Mouse (Mus musculus) forebrain, embryonic 13.5 days (tissue): ENCODE results near the gene Isg20l2. TPM values are rescaled to one million over a fixed set of nuclear protein-coding genes. Genes with fewer than 3 reads are reported as not detected.

Experiments
- ATAC-seq: fragments of 200-750 bp; cut with Nextera tagmentation; 2 replicates; pipeline ENCODE4 v1.8.0; 2017
- H3K27ac ChIP-seq: fragments of 300-500 bp; sonication (generic); 2 replicates; pipeline ENCODE4 v1.5.1; 2015; ENCODE audit warnings: inconsistent platforms, mild to moderate bottlenecking, moderate library complexity
- H3K27me3 ChIP-seq: fragments of 300-500 bp; sonication (generic); 2 replicates; pipeline ENCODE4 v1.6.1; 2015; ENCODE audit warnings: mild to moderate bottlenecking, inconsistent platforms
- H3K36me3 ChIP-seq: fragments of 300-500 bp; sonication (generic); 2 replicates; pipeline ENCODE4 v1.6.1; 2015; ENCODE audit warnings: mild to moderate bottlenecking, inconsistent platforms; ENCODE audit not compliant: poor library complexity, severe bottlenecking
- H3K4me1 ChIP-seq: fragments of 300-500 bp; sonication (generic); 2 replicates; pipeline ENCODE4 v1.6.1; 2015; ENCODE audit warnings: inconsistent platforms
- H3K4me2 ChIP-seq: fragments of 300-500 bp; sonication (generic); 2 replicates; pipeline ENCODE4 v1.6.1; 2015; ENCODE audit warnings: inconsistent platforms, mild to moderate bottlenecking, moderate library complexity
- H3K4me3 ChIP-seq: fragments of 300-500 bp; sonication (generic); 2 replicates; pipeline ENCODE4 v1.5.1; 2015; ENCODE audit warnings: mild to moderate bottlenecking, inconsistent platforms
- H3K9ac ChIP-seq: fragments of 300-500 bp; sonication (generic); 2 replicates; pipeline ENCODE4 v1.6.1; 2015; ENCODE audit warnings: mild to moderate bottlenecking, inconsistent platforms
- H3K9me3 ChIP-seq: fragments of 300-500 bp; sonication (generic); replicated peaks from 2 replicates; pipeline ENCODE4 v1.6.1; 2016; ENCODE audit warnings: inconsistent platforms
- WGBS: fragments of 180-500 bp; shearing (Covaris S2); methylation state at CpG from one replicate; pipeline ENCODE4 v1.1.7; 2015; 5-methylcytosine and 5-hydroxymethylcytosine counted together
- polyA plus RNA-seq: library from polyadenylated mRNA; unstranded; fragments of >200 nt; fragmentation: Nextera tagmentation; extraction: Ambion mirVana; gene quantifications from 2 replicates; pipeline ENCODE4 v1.2.1, GENCODE M21; 2015

Gene Isg20l2
- polyA plus RNA-seq, 1 experiment from 2014 or later: 61.8 TPM

DNA sequence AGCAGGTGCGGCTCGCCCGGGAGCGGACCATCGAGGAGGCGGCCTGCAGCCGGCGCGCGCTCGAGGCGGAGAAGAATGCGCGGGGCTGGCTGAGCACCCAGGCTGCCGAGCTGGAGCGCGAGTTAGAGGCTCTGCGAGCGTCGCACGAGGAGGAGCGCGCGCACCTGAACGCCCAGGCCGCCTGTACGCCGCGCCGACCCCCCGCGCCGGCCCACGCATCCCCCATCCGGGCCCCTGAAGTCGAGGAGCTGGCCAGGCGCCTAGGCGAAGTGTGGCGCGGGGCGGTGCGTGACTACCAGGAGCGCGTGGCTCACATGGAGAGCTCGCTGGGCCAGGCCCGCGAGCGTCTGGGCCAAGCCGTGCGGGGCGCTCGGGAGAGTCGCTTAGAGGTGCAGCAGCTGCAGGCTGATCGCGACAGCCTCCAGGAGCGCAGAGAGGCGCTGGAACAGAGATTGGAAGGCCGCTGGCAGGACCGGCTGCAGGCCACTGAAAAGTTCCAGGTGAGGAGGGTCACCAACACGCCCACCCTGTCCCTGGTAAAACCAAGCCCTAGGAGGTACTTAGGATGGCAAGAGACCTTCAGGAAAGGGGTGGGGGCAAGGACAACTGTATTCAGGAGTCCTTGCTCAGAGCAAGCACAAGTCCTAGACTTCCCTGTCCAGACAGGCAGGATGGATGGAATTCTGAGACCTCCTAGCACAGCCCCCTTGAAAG lies 41.5 kb downstream of the Isg20l2 start:
- Histone ChIP-seq H3K36me3 (peaks cover 15% of the 10 kb centered on the region), H3K4me1 (peaks cover 56% of the 10 kb centered on the region), H3K27ac (peak overlapping the region; percentile 98), H3K9ac (peak overlapping the region; percentile 94), H3K9me3 (no peaks in the 10 kb centered on the region), H3K4me3 (peak overlapping the region; percentile 82), H3K4me2 (peak overlapping the region; percentile 96), H3K27me3 (no peaks in the 10 kb centered on the region)
- ATAC-seq: 0 out of 2 replicates have a peak, but pooled peaks have one; percentile 4
- under 1% methylated on average over 60 of the region's 60 CpGs for WGBS

DNA sequence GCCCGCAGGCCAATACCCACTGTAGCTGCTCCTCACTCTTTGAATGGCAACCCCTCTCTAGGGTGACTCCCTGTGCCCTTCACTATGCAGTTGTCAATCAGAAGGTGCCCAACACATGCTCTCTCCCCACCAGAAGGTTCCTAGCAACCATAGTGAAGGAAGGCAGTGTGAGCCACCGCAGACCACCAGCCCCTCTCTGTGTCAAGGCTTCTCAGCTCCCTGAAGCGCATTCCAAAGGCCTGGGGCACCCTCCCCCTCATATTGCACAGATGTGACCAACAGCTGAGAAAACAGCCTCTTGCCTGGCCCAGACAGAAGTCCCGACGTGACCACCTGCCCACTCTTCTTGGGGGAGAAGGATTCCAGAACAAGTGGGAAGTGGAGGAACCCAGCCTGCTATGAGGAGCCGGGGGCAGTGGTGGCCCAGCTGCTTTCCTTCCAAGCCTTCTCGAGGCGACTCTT lies 42.1 kb downstream of the Isg20l2 start:
- Histone ChIP-seq H3K4me1 (peaks cover 56% of the 10 kb centered on the region), H3K36me3 (peaks cover 21% of the 10 kb centered on the region), H3K27me3 (no peaks in the 10 kb centered on the region), H3K4me2 (peak overlapping the region; percentile 96), H3K9me3 (no peaks in the 10 kb centered on the region), H3K27ac (peak overlapping the region; percentile 98), H3K4me3 (peak overlapping the region; percentile 82), H3K9ac (peak overlapping the region; percentile 94)
- ATAC-seq: 0 out of 2 replicates have a peak, but pooled peaks have one; percentile 19
- WGBS: 1% methylated on average over 8 of the region's 8 CpGs

DNA sequence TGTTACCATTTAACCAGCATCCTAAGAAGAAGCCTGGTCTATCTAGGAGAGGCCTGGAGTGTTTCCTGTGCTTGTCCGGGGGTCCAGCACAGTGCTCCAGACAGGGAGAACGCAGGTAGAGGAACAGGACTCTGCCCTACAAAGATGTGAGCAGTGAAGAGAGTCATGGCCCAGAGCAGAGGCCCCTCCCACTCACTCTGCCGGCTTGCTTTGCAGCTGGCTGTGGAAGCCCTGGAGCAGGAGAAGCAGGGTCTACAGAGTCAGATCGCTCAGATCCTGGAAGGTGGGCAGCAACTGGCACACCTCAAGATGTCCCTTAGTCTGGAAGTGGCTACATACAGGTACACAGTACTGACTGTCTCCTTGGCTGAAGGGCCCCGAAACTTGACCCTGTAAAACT lies 42.7 kb downstream of the Isg20l2 start:
- H3K4me2 ChIP-seq: peak overlapping the region; percentile 96
- H3K4me3 ChIP-seq: peak overlapping the region; percentile 82
- 13% methylated on average over 5 of the region's 5 CpGs for WGBS
- peaks cover 26% of the 10 kb centered on the region for H3K36me3 ChIP-seq
- H3K9ac ChIP-seq: peak overlapping the region; percentile 94
- peaks cover 56% of the 10 kb centered on the region for H3K4me1 ChIP-seq
- no peak for ATAC-seq
- H3K27me3 ChIP-seq: no peaks in the 10 kb centered on the region
- peak overlapping the region; percentile 98 for H3K27ac ChIP-seq
- H3K9me3 ChIP-seq: no peaks in the 10 kb centered on the region

DNA sequence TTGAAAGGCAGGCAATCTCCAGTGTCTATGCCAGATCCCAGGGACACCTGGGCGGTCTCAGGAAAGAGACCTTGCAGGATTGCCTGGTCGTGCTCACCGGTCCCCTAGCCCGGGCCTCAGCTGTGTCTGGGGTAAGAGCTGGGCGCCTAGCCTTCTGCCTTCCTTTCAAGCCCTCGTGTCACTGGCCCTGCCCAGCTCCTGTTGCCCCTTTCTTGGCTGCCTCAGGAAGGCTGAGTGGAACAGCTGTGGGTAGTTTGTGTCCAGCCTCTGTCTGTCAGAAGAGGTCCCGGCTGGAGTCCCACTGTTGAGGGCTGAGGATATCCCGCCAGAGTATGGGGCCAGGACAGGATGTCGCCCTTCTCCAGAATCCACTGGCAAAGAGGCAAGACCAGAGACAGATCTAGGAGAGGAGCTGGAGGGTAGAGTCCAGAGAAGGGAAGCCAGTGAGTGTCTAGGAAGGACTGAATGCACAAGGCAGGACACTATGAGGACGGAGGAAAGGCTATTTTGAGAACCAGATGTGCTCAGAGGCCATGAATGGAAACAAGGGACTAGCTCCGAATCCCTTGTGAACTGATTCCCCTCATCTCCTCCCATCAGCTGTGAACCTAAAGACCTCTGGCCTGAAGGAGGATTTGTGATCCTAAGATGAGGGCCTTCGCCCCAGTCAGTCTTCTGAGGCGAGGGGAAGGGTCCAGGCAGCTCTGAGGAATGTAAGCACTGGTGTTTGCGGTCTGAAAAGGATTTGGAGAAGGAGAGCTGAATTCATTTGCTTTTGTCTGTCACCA lies 43.7 kb downstream of the Isg20l2 start:
- peak overlapping the region; percentile 96 for H3K4me2 ChIP-seq
- H3K36me3 ChIP-seq: peaks cover 36% of the 10 kb centered on the region
- no peaks in the 10 kb centered on the region for H3K27me3 ChIP-seq
- peak overlapping the region; percentile 98 for H3K27ac ChIP-seq
- 4% methylated on average over 14 of the region's 14 CpGs for WGBS
- peaks cover 56% of the 10 kb centered on the region for H3K4me1 ChIP-seq
- no peak for ATAC-seq
- H3K4me3 ChIP-seq: peak overlapping the region; percentile 82
- no peaks in the 10 kb centered on the region for H3K9me3 ChIP-seq
- peak overlapping the region; percentile 94 for H3K9ac ChIP-seq

DNA sequence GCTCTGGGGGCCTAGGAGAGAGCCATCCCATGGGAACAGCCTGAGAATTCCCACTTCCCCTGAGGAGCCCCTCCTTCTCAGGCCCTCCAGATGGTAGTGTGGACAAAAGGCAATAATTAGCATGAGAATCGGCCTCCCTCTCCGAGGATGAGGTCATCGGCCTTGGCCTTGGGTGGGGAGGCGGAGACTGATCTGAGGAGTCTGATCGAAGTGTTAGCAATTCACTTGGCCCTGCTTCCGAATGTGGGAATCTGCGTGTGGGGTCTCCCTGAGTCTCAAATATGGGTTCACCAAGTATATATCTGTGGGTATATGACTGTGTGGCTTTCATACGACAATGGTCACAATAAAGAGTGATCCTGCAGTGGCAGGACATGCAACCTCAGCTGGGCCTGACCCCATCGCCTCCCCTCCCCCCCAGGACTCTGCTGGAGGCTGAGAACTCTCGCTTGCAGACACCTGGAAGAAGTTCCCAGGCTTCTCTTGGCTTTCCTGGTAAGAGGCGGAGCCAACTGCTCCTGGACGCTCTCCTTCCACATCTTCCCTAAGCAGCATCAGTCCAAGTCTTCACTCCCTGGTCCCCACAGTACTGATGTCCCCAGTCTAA lies 44.4 kb downstream of the Isg20l2 start:
- Histone ChIP-seq H3K4me3 (peak overlapping the region; percentile 82), H3K4me2 (peak overlapping the region; percentile 96), H3K27me3 (no peaks in the 10 kb centered on the region), H3K9me3 (no peaks in the 10 kb centered on the region), H3K4me1 (peaks cover 58% of the 10 kb centered on the region), H3K9ac (peak overlapping the region; percentile 94), H3K27ac (peak overlapping the region; percentile 98), H3K36me3 (peaks cover 43% of the 10 kb centered on the region)
- WGBS: 2% methylated on average over 12 of the region's 12 CpGs
- peak; percentile 76 for ATAC-seq

DNA sequence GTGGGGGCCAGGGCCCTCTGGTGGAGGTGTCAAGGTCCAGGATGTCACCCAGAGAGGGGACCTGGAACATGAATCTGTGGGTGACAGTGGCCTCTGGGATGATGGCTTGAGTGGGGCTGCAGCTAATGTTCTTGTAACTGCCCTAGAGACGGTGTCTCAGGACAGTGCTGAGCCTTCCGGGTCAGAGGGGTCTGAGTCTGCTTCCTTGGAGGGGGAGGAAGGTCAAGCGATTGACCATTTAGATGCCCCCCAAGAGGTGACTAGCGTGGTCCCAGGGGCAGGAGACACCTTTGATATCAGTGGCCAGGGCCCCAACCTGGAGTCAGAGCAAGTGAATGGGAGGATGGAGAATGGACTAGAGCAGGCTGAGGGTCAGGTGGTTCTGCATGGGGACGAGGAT lies 49.4 kb downstream of the Isg20l2 start:
- ATAC-seq: no peak
- no peak overlapping the region for H3K9ac ChIP-seq
- H3K4me2 ChIP-seq: no peak overlapping the region
- WGBS: 86% methylated on average over 5 of the region's 5 CpGs
- H3K27me3 ChIP-seq: no peaks in the 10 kb centered on the region
- no peak overlapping the region for H3K4me3 ChIP-seq
- H3K27ac ChIP-seq: 0 out of 2 replicates have a peak overlapping the region, but pooled peaks have one; percentile 14
- H3K36me3 ChIP-seq: peaks cover 62% of the 10 kb centered on the region
- peaks cover 62% of the 10 kb centered on the region for H3K4me1 ChIP-seq
- H3K9me3 ChIP-seq: no peaks in the 10 kb centered on the region

DNA sequence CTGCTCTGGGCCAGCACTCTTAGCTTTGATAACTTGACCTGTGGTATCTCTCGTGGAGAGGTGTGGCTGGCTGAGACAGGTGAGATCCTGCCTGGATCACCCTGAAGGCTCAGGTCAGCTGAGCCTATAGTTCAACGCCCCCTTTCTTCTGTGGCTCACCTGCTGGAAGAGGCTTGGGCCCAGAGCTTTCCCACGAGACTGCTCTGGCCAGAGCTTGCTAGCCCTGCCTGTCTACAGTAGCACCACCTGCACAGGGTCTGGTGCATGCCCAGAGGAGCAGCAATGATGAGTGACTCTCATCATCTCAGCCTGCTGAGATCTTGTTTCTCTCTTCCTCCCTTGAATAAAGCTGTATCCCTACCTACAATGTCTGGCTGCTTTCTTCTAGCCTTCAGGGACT lies 50.0 kb downstream of the Isg20l2 start:
- peaks cover 62% of the 10 kb centered on the region for H3K36me3 ChIP-seq
- H3K9me3 ChIP-seq: no peaks in the 10 kb centered on the region
- no peak for ATAC-seq
- H3K4me2 ChIP-seq: no peak overlapping the region
- WGBS: 64% methylated on average over 3 of the region's 3 CpGs
- H3K9ac ChIP-seq: no peak overlapping the region
- peaks cover 62% of the 10 kb centered on the region for H3K4me1 ChIP-seq
- no peaks in the 10 kb centered on the region for H3K27me3 ChIP-seq
- H3K4me3 ChIP-seq: no peak overlapping the region
- H3K27ac ChIP-seq: peak overlapping the region; percentile 78

DNA sequence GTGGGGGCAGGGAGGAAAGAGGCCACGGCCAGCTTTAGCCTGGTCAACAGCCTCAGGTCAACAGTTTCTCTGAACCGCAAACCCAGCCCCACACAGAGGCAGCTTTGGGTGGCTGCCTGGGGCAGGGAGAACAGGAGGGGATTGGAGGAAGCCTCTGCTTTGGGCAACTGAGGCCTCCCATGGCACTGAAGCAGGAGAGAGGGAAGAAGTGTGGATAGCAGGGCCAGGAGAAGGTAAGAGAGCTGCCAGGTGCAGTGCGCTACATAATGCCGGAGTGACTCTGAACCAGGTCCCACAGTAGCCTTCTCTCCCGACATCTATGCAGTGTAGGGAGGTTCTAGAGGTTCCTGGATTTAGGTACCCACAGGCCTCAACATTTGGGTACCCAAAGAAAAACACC lies 50.6 kb downstream of the Isg20l2 start:
- H3K4me1 ChIP-seq: peaks cover 63% of the 10 kb centered on the region
- H3K9ac ChIP-seq: no peak overlapping the region
- H3K27ac ChIP-seq: peak overlapping the region; percentile 78
- ATAC-seq: no peak
- peaks cover 55% of the 10 kb centered on the region for H3K36me3 ChIP-seq
- no peaks in the 10 kb centered on the region for H3K9me3 ChIP-seq
- H3K27me3 ChIP-seq: no peaks in the 10 kb centered on the region
- WGBS: 66% methylated on average over 5 of the region's 5 CpGs
- H3K4me3 ChIP-seq: no peak overlapping the region
- no peak overlapping the region for H3K4me2 ChIP-seq

DNA sequence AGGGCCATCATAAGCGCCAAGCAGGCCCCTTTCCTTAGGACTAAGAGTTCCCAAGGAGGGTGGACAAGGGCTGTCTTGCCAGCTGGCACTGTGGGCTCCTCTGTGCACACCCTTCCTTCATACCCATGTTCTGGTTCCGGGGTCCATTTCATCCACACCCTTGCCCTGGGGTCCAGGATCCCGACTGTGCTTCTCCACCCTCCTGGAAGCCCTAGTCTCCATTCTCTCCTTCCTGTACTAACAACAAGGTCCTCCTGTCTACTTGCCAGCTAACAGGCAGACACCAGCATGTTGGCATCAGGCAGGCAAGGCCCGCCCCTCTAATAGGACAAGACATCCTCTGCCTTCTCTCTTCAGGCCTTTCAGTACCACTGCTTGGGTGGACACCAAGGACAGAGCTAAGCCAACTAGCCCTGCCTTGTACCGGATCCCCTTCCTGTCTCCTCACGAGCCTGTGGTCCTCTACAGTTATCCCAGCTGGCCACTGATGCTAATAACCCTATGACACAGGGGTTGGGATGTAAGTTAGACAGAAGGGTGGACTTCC lies 51.2 kb downstream of the Isg20l2 start:
- H3K9ac ChIP-seq: peak overlapping the region; percentile 30; the same call in 1 of the 2 replicates
- no peak overlapping the region for H3K4me3 ChIP-seq
- H3K9me3 ChIP-seq: no peaks in the 10 kb centered on the region
- H3K27ac ChIP-seq: peak overlapping the region; percentile 78
- WGBS: 80% methylated on average over 6 of the region's 6 CpGs
- H3K4me2 ChIP-seq: no peak overlapping the region
- H3K27me3 ChIP-seq: no peaks in the 10 kb centered on the region
- ATAC-seq: no peak
- H3K4me1 ChIP-seq: peaks cover 69% of the 10 kb centered on the region
- H3K36me3 ChIP-seq: peaks cover 50% of the 10 kb centered on the region

DNA sequence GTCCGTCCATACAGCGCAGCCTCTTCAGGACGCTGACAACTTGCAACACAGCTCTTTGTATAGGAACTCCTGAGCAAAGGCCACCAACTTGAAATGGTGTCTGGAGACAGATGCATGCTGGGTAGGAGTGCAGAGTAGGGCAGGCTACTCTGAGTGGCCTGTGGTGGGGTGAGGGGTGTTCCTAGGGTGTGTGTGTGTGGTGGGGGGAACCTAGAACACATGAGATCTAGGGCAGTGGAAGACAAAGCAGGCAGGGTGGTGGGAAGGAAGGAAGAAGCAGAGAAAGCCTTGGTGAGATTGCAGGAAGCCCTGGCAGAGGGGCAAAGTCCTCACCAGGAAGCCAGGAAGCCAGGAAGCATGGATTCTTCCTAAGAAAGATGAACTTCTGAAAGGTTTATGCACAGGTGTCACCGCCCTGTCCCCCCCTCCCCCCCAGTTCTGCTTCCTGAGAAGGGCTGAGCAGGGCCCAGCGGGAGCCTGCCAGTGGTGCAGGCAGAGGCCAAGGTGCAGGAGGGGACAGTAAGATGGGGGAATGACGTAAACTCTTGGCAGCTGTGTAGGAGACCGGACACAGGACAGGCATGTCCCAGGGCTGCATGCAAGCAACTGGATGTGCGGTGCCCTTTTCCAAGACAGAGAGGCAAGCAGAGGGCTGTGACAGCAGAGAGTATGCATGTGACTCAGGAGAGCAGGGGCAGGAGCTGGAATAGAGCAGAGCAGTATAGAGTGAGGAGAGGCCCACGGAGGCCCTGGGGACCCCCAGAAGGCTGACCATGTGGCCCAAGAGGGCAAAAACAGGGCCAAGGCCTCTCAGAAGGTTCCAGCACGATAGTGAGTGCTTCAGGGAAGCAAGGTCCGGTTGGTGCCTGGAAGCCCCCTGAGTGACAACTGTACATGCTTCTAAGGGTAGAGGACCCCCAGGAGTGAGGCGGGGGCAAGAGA lies 52.1 kb downstream of the Isg20l2 start:
- peaks cover 76% of the 10 kb centered on the region for H3K4me1 ChIP-seq
- H3K9ac ChIP-seq: peak overlapping the region; percentile 52
- H3K36me3 ChIP-seq: peaks cover 42% of the 10 kb centered on the region
- H3K4me2 ChIP-seq: peak overlapping the region; percentile 49
- H3K27me3 ChIP-seq: no peaks in the 10 kb centered on the region
- ATAC-seq: no peak
- peak overlapping the region; percentile 78 for H3K27ac ChIP-seq
- no peaks in the 10 kb centered on the region for H3K9me3 ChIP-seq
- no peak overlapping the region for H3K4me3 ChIP-seq
- 32% methylated on average over 12 of the region's 12 CpGs for WGBS
